ENCODE assay signal across 18 mouse cellular contexts in the genomic region with DNA sequence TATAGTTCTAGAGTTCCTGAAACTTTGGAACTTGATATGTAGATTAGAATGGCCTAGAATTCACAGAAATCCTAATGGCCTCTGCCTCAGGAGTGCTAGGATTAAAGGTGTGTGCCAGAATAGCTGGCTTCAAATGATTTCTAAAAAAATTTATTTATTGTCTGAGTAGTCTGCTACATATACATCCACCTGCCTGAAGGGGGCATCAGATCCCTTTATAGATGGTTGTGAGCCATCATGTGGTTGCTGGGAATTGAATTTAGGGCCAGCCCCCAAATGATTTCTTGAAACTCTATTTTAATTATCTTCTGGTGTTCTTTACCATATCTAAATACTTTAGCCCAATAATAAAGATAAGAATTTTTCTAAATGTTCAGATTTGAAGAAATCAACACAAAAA. TPM values are rescaled to one million over a fixed set of nuclear protein-coding genes. Genes with fewer than 3 reads are reported as not detected.
DNase-seq lines count a peak whose midpoint lies in the region; ATAC-seq and TF ChIP-seq lines count a peak whose summit lies in the region.
"Had no signal": no experiment of that assay in that cellular context is flagged by ENCODE, and none has a peak within 500 bp of the region (broad histone marks: within the 10 kb centered on the region; RNA-seq: fewer than 3 reads in every experiment).

No protein-coding gene starts in this region.

- no peak overlapping the region for H3K4me3 ChIP-seq in liver, postnatal 0 days (ENCODE audit: low read depth, low read length)
- no peak overlapping the region for H3K4me3 ChIP-seq in liver, embryonic 11.5 days (ENCODE audit: low read depth, low read length)
- H3K4me3 ChIP-seq in heart, embryonic 12.5 days, result no peak overlapping the region
- H3K4me3 ChIP-seq: forebrain, embryonic 12.5 days; heart, embryonic 15.5 days; hindbrain, embryonic 10.5 days; midbrain, embryonic 12.5 days had no signal

- DNase-seq in embryo, embryonic 10.5 days (ENCODE audit: low spot score), result peak; percentile 31
- no peak for DNase-seq in embryo, embryonic 9.5 days (ENCODE audit: extremely low spot score)
- DNase-seq in liver, postnatal 0 days, result no peak
- DNase-seq in liver, embryonic 11.5 days (ENCODE audit: low spot score), result no peak
- DNase-seq in CD4-positive helper T cell, adult 2 months (ENCODE audit: low read depth, low spot score), result peak; percentile 36
- DNase-seq in ZHBTc4 (ENCODE audit: low read depth, low spot score), result peak; percentile 58
- no peak for DNase-seq in kidney, adult 9 months
- DNase-seq: cerebellum, adult 11-12 months; kidney, adult 11 months; kidney, postnatal 36 days; lung, postnatal 36 days; right cerebral cortex, postnatal 14 days had no signal

- TF ChIP-seq EP300 in liver, postnatal 0 days (IDR thresholded peaks at IDR 0.05; ENCODE audit: low read depth), result no peak

- H3K9ac ChIP-seq in liver, postnatal 0 days (replicated peaks), result no peak overlapping the region
- H3K9ac ChIP-seq in liver, embryonic 11.5 days (ENCODE audit: low read depth, low read length), result no peak overlapping the region
- no peak overlapping the region for H3K9ac ChIP-seq in heart, embryonic 12.5 days
- H3K9ac ChIP-seq: forebrain, embryonic 12.5 days; heart, embryonic 15.5 days; liver, embryonic 14.5 days; midbrain, embryonic 12.5 days had no signal

- no peaks in the 10 kb centered on the region for H3K4me1 ChIP-seq in liver, postnatal 0 days (ENCODE audit: insufficient read depth)
- H3K4me1 ChIP-seq in liver, embryonic 11.5 days (replicated peaks; ENCODE audit: control insufficient read depth, insufficient read depth, low read length), result no peaks in the 10 kb centered on the region
- no peaks in the 10 kb centered on the region; the same call in 1 of the 2 replicates for H3K4me1 ChIP-seq in heart, embryonic 12.5 days (replicated peaks)
- H3K4me1 ChIP-seq: forebrain, embryonic 12.5 days; hindbrain, embryonic 10.5 days; midbrain, embryonic 12.5 days had no signal

- H3K36me3 ChIP-seq in liver, postnatal 0 days (replicated peaks; ENCODE audit: insufficient read depth, low read length), result peaks cover 10% of the 10 kb centered on the region; the same call in 1 of the 2 replicates
- peaks cover 13% of the 10 kb centered on the region for H3K36me3 ChIP-seq in liver, embryonic 11.5 days (ENCODE audit: control insufficient read depth, insufficient read depth, low read length)
- peaks cover 52% of the 10 kb centered on the region for H3K36me3 ChIP-seq in heart, embryonic 12.5 days

- TF ChIP-seq CTCF in liver, postnatal 0 days (IDR thresholded peaks at IDR 0.05; ENCODE audit: low read depth), result peak; percentile 47

- H3K9me3 ChIP-seq in liver, postnatal 0 days (ENCODE audit: low read length), result no peaks in the 10 kb centered on the region
- no peaks in the 10 kb centered on the region for H3K9me3 ChIP-seq in liver, embryonic 11.5 days (ENCODE audit: control insufficient read depth, low read length)
- peaks cover 5% of the 10 kb centered on the region; the same call in 1 of the 2 replicates for H3K9me3 ChIP-seq in heart, embryonic 12.5 days (replicated peaks)
- H3K9me3 ChIP-seq: forebrain, embryonic 12.5 days; heart, embryonic 15.5 days; midbrain, embryonic 12.5 days had no signal

- H3K4me2 ChIP-seq in liver, postnatal 0 days (ENCODE audit: low read depth, low read length), result no peak overlapping the region
- H3K4me2 ChIP-seq in liver, embryonic 11.5 days, result no peak overlapping the region
- H3K4me2 ChIP-seq in heart, embryonic 12.5 days, result no peak overlapping the region
- H3K4me2 ChIP-seq: forebrain, embryonic 12.5 days; heart, embryonic 15.5 days; midbrain, embryonic 12.5 days had no signal

- no peaks in the 10 kb centered on the region for H3K27me3 ChIP-seq in liver, postnatal 0 days (ENCODE audit: insufficient read depth, low read length)
- H3K27me3 ChIP-seq in liver, embryonic 11.5 days (replicated peaks; ENCODE audit: control insufficient read depth, insufficient read depth, low read length), result no peaks in the 10 kb centered on the region
- H3K27me3 ChIP-seq in heart, embryonic 12.5 days (replicated peaks), result no peaks in the 10 kb centered on the region
- H3K27me3 ChIP-seq: forebrain, embryonic 12.5 days; heart, embryonic 15.5 days; midbrain, embryonic 12.5 days had no signal

- no peak for ATAC-seq in liver, postnatal 0 days
- no peak for ATAC-seq in liver, embryonic 11.5 days (replicated peaks; ENCODE audit: low FRiP score)
- no peak for ATAC-seq in heart, embryonic 12.5 days (ENCODE audit: insufficient number of reproducible peaks, low FRiP score)

- H3K27ac ChIP-seq in liver, postnatal 0 days (ENCODE audit: low read depth), result no peak overlapping the region
- no peak overlapping the region for H3K27ac ChIP-seq in liver, embryonic 11.5 days (ENCODE audit: low read depth, low read length)
- H3K27ac ChIP-seq in heart, embryonic 12.5 days (ENCODE audit: poor library complexity, severe bottlenecking), result no peak overlapping the region
- H3K27ac ChIP-seq: forebrain, embryonic 12.5 days; heart, embryonic 15.5 days; hindbrain, embryonic 10.5 days; liver, embryonic 14.5 days; midbrain, embryonic 12.5 days had no signal

RNA-seq across cellular contexts. Expression of a gene that starts 35.5 kb away (rescaled TPM):
- 79.2 and 81.5 TPM in 2 replicates for polyA plus RNA-seq in liver, postnatal 0 days (2015; fragmentation: Nextera tagmentation; extraction: Ambion mirVana)
- 173 and 183 TPM in 2 replicates for polyA plus RNA-seq in liver, embryonic 11.5 days (2014; fragmentation: Nextera tagmentation; extraction: Ambion mirVana)
- polyA plus RNA-seq in heart, embryonic 12.5 days (2016; fragmentation: Nextera tagmentation; extraction: Ambion mirVana), result 58.4 and 65.9 TPM in 2 replicates

RNA-seq across cellular contexts. Expression of a gene that starts 49.9 kb away (rescaled TPM):
- polyA plus RNA-seq in liver, postnatal 0 days (2015; fragmentation: Nextera tagmentation; extraction: Ambion mirVana), result 82.3 and 85.1 TPM in 2 replicates
- 112 and 114 TPM in 2 replicates for polyA plus RNA-seq in liver, embryonic 11.5 days (2014; fragmentation: Nextera tagmentation; extraction: Ambion mirVana)
- polyA plus RNA-seq in heart, embryonic 12.5 days (2016; fragmentation: Nextera tagmentation; extraction: Ambion mirVana), result 96.2 and 104 TPM in 2 replicates

RNA-seq across cellular contexts. Expression of a gene that starts 50.0 kb away (rescaled TPM):
- polyA plus RNA-seq in liver, postnatal 0 days (2015; fragmentation: Nextera tagmentation; extraction: Ambion mirVana), result 12.9 and 13.1 TPM in 2 replicates
- 42.1 and 42.2 TPM in 2 replicates for polyA plus RNA-seq in liver, embryonic 11.5 days (2014; fragmentation: Nextera tagmentation; extraction: Ambion mirVana)
- polyA plus RNA-seq in heart, embryonic 12.5 days (2016; fragmentation: Nextera tagmentation; extraction: Ambion mirVana), result 80.1 and 83.8 TPM in 2 replicates

Comparison
In these comparisons a context has a peak if more than half of its experiments do, and no peak if none do; other contexts are left out.
1. DNase-seq: peak in embryo, embryonic 10.5 days (single experiment), CD4-positive helper T cell, adult 2 months (single experiment) and ZHBTc4 (single experiment); none in embryo, embryonic 9.5 days (single experiment), liver, postnatal 0 days (single experiment), liver, embryonic 11.5 days (single experiment) and kidney, adult 9 months (single experiment).